Mouse (Mus musculus) CH12.LX (cell line): ENCODE results near the gene Il17rd. TPM values are rescaled to one million over a fixed set of nuclear protein-coding genes. Genes with fewer than 3 reads are reported as not detected.

ENCODE experiments used
- DNase-seq: peaks from one replicate; pipeline ENCODE4 v3.0.0-alpha.2; 2013; ENCODE audit errors: extremely low read depth
- H3K27ac ChIP-seq: 2 replicates; pipeline ENCODE4 v1.5.1; 2012; ENCODE audit warnings: low read depth, mild to moderate bottlenecking, control low read depth, moderate library complexity; ENCODE audit not compliant: insufficient read depth
- H3K27me3 ChIP-seq: replicated peaks from 2 replicates; pipeline ENCODE3; 2012; ENCODE audit warnings: inconsistent platforms
- H3K36me3 ChIP-seq, 2 experiments: replicated peaks in 1 of 2; 2 replicates each; pipeline versions ENCODE3 to v1.6.1; 2012; ENCODE audit warnings: inconsistent platforms in 1 of 2, low read length in 1 of 2, mild to moderate bottlenecking in 1 of 2, mixed read lengths in 1 of 2, moderate library complexity in 1 of 2; ENCODE audit not compliant: control insufficient read depth in 1 of 2, insufficient read depth in 1 of 2
- H3K4me1 ChIP-seq, 2 experiments: 2 replicates each; pipeline ENCODE4 v1.6.1; 2012; ENCODE audit warnings: inconsistent platforms in 1 of 2, moderate library complexity in 1 of 2; ENCODE audit not compliant: insufficient read depth in 2 of 2, control insufficient read depth in 1 of 2
- H3K4me2 ChIP-seq: 2 replicates; pipeline ENCODE4 v1.6.1; 2012; ENCODE audit warnings: low read depth, mild to moderate bottlenecking, control low read depth; ENCODE audit not compliant: poor library complexity, insufficient read depth, severe bottlenecking
- H3K4me3 ChIP-seq, 3 experiments: fragments of 150-350 bp in 1 of 3; sonication (generic) in 1 of 3; replicated peaks in 1 of 3; 2 replicates each; pipeline versions ENCODE3 to v1.5.1; 2011 to 2012; ENCODE audit warnings: low read depth in 2 of 3, low read length in 2 of 3, mild to moderate bottlenecking in 2 of 3, moderate library complexity in 2 of 3, control low read depth in 1 of 3, improper control_type of control experiment in 1 of 3, inconsistent platforms in 1 of 3, mixed read lengths in 1 of 3; ENCODE audit not compliant: poor library complexity in 1 of 3
- H3K79me2 ChIP-seq: replicated peaks from 2 replicates; pipeline ENCODE4 v1.6.1; 2012; ENCODE audit warnings: mild to moderate bottlenecking, moderate library complexity; ENCODE audit not compliant: control insufficient read depth, poor library complexity, insufficient read depth, severe bottlenecking; ENCODE audit errors: extremely low read depth
- H3K9ac ChIP-seq: 2 replicates; pipeline ENCODE4 v1.6.1; 2012; ENCODE audit warnings: low read depth, mild to moderate bottlenecking, control low read depth, moderate library complexity; ENCODE audit not compliant: insufficient read depth
- H3K9me3 ChIP-seq: replicated peaks from 2 replicates; pipeline ENCODE3; 2012; ENCODE audit warnings: low read length, inconsistent platforms, mixed read lengths
- CTCF ChIP-seq, 2 experiments: IDR thresholded peaks in 1 of 2; conservative IDR thresholded peaks in 1 of 2; 2 replicates each; pipeline ENCODE4 v1.5.1; 2011 to 2012; ENCODE audit warnings: low read depth in 2 of 2, low read length in 2 of 2, improper control_type of control experiment in 1 of 2, inconsistent platforms in 1 of 2, mild to moderate bottlenecking in 1 of 2, moderate library complexity in 1 of 2
- E2F4 ChIP-seq: IDR thresholded peaks from 2 replicates; pipeline ENCODE4 v1.6.1; 2011; ENCODE audit warnings: low read depth, low read length, improper control_type of control experiment; ENCODE audit not compliant: insufficient replicate concordance
- GABPA ChIP-seq: IDR thresholded peaks from 2 replicates; pipeline ENCODE4 v1.6.1; 2012; ENCODE audit warnings: low read depth, low read length, improper control_type of control experiment, inconsistent platforms; ENCODE audit not compliant: insufficient replicate concordance
- HCFC1 ChIP-seq: IDR thresholded peaks from 2 replicates; pipeline ENCODE4 v1.6.1; 2012; ENCODE audit warnings: low read depth, mild to moderate bottlenecking, inconsistent platforms, low read length, improper control_type of control experiment
- IRF4 ChIP-seq: IDR thresholded peaks from 2 replicates; pipeline ENCODE4 v1.6.1; 2014; ENCODE audit warnings: low read depth, mild to moderate bottlenecking, inconsistent platforms, low read length, improper control_type of control experiment
- JUN ChIP-seq: IDR thresholded peaks from 2 replicates; pipeline ENCODE4 v1.6.1; 2011; ENCODE audit warnings: low read depth, mild to moderate bottlenecking, low read length, improper control_type of control experiment, moderate library complexity; ENCODE audit not compliant: insufficient read depth
- MAFK ChIP-seq: IDR thresholded peaks from 2 replicates; pipeline ENCODE4 v1.6.1; 2011; ENCODE audit warnings: low read length, improper control_type of control experiment; ENCODE audit not compliant: insufficient replicate concordance
- MAZ ChIP-seq: IDR thresholded peaks from 2 replicates; pipeline ENCODE4 v1.6.1; 2012; ENCODE audit warnings: low read depth, mild to moderate bottlenecking, inconsistent platforms, low read length, improper control_type of control experiment, moderate library complexity
- MXI1 ChIP-seq: IDR thresholded peaks from 2 replicates; pipeline ENCODE4 v1.6.1; 2011; ENCODE audit warnings: mild to moderate bottlenecking, low read depth, low read length, improper control_type of control experiment
- MYC ChIP-seq: IDR thresholded peaks from 2 replicates; pipeline ENCODE4 v1.6.1; 2011; ENCODE audit warnings: low read depth, mild to moderate bottlenecking, improper control_type of control experiment, low read length
- NELFE ChIP-seq: IDR thresholded peaks from 2 replicates; pipeline ENCODE4 v1.6.1; 2011; ENCODE audit warnings: low read depth, low read length, improper control_type of control experiment
- NRF1 ChIP-seq: IDR thresholded peaks from 2 replicates; pipeline ENCODE4 v1.6.1; 2014; ENCODE audit warnings: low read depth, mild to moderate bottlenecking, inconsistent platforms, low read length, improper control_type of control experiment, moderate library complexity
- POLR2A ChIP-seq: IDR thresholded peaks from 2 replicates; pipeline ENCODE4 v1.6.1; 2011; ENCODE audit warnings: low read depth, mild to moderate bottlenecking, improper control_type of control experiment, low read length
- POLR2AphosphoS2 ChIP-seq: IDR thresholded peaks from 2 replicates; pipeline ENCODE4 v1.6.1; 2011; ENCODE audit warnings: low read depth, low read length, improper control_type of control experiment
- RCOR1 ChIP-seq: conservative IDR thresholded peaks from 2 replicates; pipeline ENCODE4 v1.6.1; 2012; ENCODE audit warnings: low read depth, mild to moderate bottlenecking, inconsistent platforms, low read length, improper control_type of control experiment
- SIN3A ChIP-seq: IDR thresholded peaks from 2 replicates; pipeline ENCODE4 v1.6.1; 2012; ENCODE audit warnings: low read length, improper control_type of control experiment, inconsistent platforms
- TCF12 ChIP-seq: IDR thresholded peaks from 2 replicates; pipeline ENCODE4 v1.6.1; 2014; ENCODE audit warnings: low read depth, mild to moderate bottlenecking, inconsistent platforms, low read length, improper control_type of control experiment
- UBTF ChIP-seq: IDR thresholded peaks from 2 replicates; pipeline ENCODE4 v1.6.1; 2012; ENCODE audit warnings: low read depth, mild to moderate bottlenecking, inconsistent platforms, low read length, improper control_type of control experiment, moderate library complexity
- USF2 ChIP-seq: conservative IDR thresholded peaks from 2 replicates; pipeline ENCODE4 v1.6.1; 2011; ENCODE audit warnings: low read depth, low read length, improper control_type of control experiment
- ZKSCAN1 ChIP-seq: IDR thresholded peaks from 2 replicates; pipeline ENCODE4 v1.6.1; 2012; ENCODE audit warnings: low read depth, inconsistent platforms, low read length, improper control_type of control experiment, borderline replicate concordance
- ZMIZ1 ChIP-seq: IDR thresholded peaks from 2 replicates; pipeline ENCODE4 v1.6.1; 2012; ENCODE audit warnings: low read depth, mild to moderate bottlenecking, inconsistent platforms, low read length, improper control_type of control experiment
- dilution Hi-C: fragments of 300-500 bp; cut with MboI; formaldehyde crosslinking; loops from 2 replicates; pipeline ENCODE4 v1.14.3; 2020; ENCODE audit warnings: low sequenced_read_pairs; ENCODE audit not compliant: extremely low pct_unique_long_range_greater_than_20kb, extremely low pct_ligation_motif_present
- in situ Hi-C: fragments of 300-500 bp; cut with MboI; formaldehyde crosslinking; loops from 3 replicates; pipeline ENCODE4 v1.14.3; 2019; ENCODE audit warnings: low sequenced_read_pairs, low pct_ligation_motif_present, low pct_unique_long_range_greater_than_20kb, mixed read lengths
- polyA plus RNA-seq: library from polyadenylated mRNA; unstranded; fragments of >175 nt; gene quantifications from 2 replicates; pipeline ENCODE4 v1.2.1, GENCODE M21; 2012; ENCODE audit warnings: low read depth; ENCODE audit not compliant: insufficient read length
- total RNA-seq, 2 experiments: library from RNA; depleted of rRNA; stranded (reverse); fragments of 300-350 nt in 1 of 2; fragments of >200 nt in 1 of 2; gene quantifications; 2 replicates each; pipeline ENCODE4 v1.2.3; 2012 to 2014

Il17rd gene
- total and polyA plus RNA-seq, 3 experiments = 0.04 to 0.09 (median 0.08) TPM

DNA sequence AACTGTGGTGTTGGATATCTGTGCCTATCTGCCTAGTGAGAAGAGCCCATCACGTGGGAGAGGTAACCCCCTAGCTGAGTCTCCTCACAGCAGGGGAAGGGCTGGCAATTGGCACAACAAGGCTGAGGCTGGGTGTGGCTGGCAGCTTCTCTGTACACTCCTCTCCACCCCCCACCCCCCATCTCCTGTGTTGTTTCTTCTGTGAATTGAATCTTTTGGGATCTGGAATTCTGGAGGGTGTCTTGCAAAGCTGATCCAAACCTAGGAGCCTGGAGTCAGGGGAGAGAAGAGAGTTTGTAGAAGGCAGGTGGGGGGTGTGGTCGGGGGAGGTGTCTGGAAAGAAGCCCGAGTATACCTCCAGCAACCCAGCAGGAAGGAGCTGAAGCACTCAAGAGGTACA is 102.7 kb downstream of the Il17rd start:
- dilution Hi-C loops = no loop called here

DNA sequence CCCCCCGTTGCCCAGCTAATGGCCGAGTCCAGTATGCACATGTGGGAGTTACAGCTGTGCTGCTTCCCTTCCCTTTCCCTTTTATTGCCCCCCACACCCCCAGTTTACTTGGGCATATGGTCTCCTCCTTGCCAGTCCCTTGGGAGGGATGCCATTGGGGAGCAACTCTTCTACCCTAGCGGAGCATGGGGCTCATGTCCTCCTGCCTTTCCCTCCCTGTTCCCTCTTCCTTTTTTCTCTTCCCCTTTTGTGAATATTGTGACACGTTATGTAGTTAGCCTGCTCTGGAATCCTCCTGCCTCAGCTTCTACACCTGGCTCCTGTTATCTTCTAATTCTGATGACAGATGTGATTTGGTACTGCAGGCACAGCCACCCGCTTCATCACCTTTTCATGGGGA is 103.9 kb downstream of the Il17rd start:
- H3K36me3 ChIP-seq = no peaks in the 10 kb centered on the region
- H3K79me2 ChIP-seq = no peaks in the 10 kb centered on the region
- no peak overlapping the region for H3K9ac ChIP-seq
- H3K27me3 ChIP-seq = no peaks in the 10 kb centered on the region
- in situ Hi-C loops (no loop called here), dilution Hi-C loops (no loop called here)
- DNase-seq = peak; percentile 9
- TF ChIP-seq MYC = no peak
- no peak for TF ChIP-seq TCF12
- no peak for TF ChIP-seq RCOR1
- no peak for TF ChIP-seq MAFK
- no peak for TF ChIP-seq E2F4
- TF ChIP-seq JUN = no peak
- no peak for TF ChIP-seq CTCF (conservative IDR thresholded peaks at IDR 0.05 in 1 of 2, IDR thresholded peaks at IDR 0.05 in 1 of 2; ENCODE audit: low read depth in 2 of 2, low read length in 2 of 2)
- no peak for TF ChIP-seq USF2
- TF ChIP-seq ZKSCAN1 = no peak
- no peak for TF ChIP-seq IRF4
- TF ChIP-seq UBTF = no peak
- TF ChIP-seq HCFC1 = no peak
- no peak for TF ChIP-seq POLR2AphosphoS2
- no peak for TF ChIP-seq SIN3A
- no peak for TF ChIP-seq MAZ
- TF ChIP-seq MXI1 = no peak
- no peak for TF ChIP-seq NRF1
- TF ChIP-seq NELFE = no peak
- no peak for TF ChIP-seq GABPA
- TF ChIP-seq POLR2A = no peak
- no peak overlapping the region for H3K27ac ChIP-seq
- peaks cover 4 to 28% of the 10 kb centered on the region in 2 experiments for H3K4me1 ChIP-seq
- no peaks in the 10 kb centered on the region for H3K9me3 ChIP-seq
- no peak overlapping the region for H3K4me2 ChIP-seq
- H3K4me3 ChIP-seq = no peak overlapping the region

More for the DNA sequence above, 102.7 kb downstream of the Il17rd start:
- DNase-seq = no peak
- H3K9me3 ChIP-seq = no peaks in the 10 kb centered on the region
- no peak overlapping the region for H3K4me2 ChIP-seq
- H3K36me3 ChIP-seq = no peaks in the 10 kb centered on the region
- no peak for TF ChIP-seq HCFC1
- no peak for TF ChIP-seq ZMIZ1
- no peaks in the 10 kb centered on the region for H3K27me3 ChIP-seq
- H3K4me3 ChIP-seq = no peak overlapping the region
- no peaks in the 10 kb centered on the region for H3K79me2 ChIP-seq
- H3K4me1 ChIP-seq = peaks cover 4 to 28% of the 10 kb centered on the region in 2 experiments
- H3K27ac ChIP-seq = no peak overlapping the region
- in situ Hi-C loops = no loop called here
- H3K9ac ChIP-seq = no peak overlapping the region
